Mouse (Mus musculus) ES-E14 (cell line): ENCODE measurements around the gene Tssk2.

ENCODE experiments used
- CHD2 ChIP-seq: IDR thresholded peaks from 2 replicates; pipeline ENCODE4 v1.6.1; 2014; ENCODE audit warnings: mild to moderate bottlenecking, low read depth, low read length, inconsistent platforms
- HCFC1 ChIP-seq: IDR thresholded peaks from 2 replicates; pipeline ENCODE4 v1.6.1; 2012; ENCODE audit warnings: low read length, inconsistent platforms, borderline replicate concordance; ENCODE audit not compliant: insufficient read depth
- MAFK ChIP-seq: IDR thresholded peaks from 2 replicates; pipeline ENCODE4 v1.6.1; 2014; ENCODE audit warnings: mild to moderate bottlenecking, low read depth, low read length, inconsistent platforms; ENCODE audit not compliant: insufficient read depth
- ZC3H11A ChIP-seq: IDR thresholded peaks from 2 replicates; pipeline ENCODE4 v1.6.1; 2012; ENCODE audit warnings: low read depth, mild to moderate bottlenecking, inconsistent platforms, low read length, borderline replicate concordance
- ZNF384 ChIP-seq: IDR thresholded peaks from 2 replicates; pipeline ENCODE4 v1.6.1; 2012; ENCODE audit warnings: low read depth, low read length, inconsistent platforms

GRCm38 (mm10) chr16:17884116-17884515 is 14.3 kb upstream of the Tssk2 start:
- TF ChIP-seq CHD2 = no peak
- TF ChIP-seq MAFK = no peak
- TF ChIP-seq ZNF384 = no peak
- no peak for TF ChIP-seq HCFC1
- no peak for TF ChIP-seq ZC3H11A
